Mouse (Mus musculus) midbrain, embryonic 11.5 days (tissue): ENCODE results near the gene Arrb2. TPM values are rescaled to one million over a fixed set of nuclear protein-coding genes. Genes with fewer than 3 reads are reported as not detected.
"Not testable (repeated sequence)": the region's sequence is repeated elsewhere in the genome, so short reads cannot be mapped to it uniquely, and the experiment has no call there.

Experiments
- ATAC-seq: fragments of 200-750 bp; cut with Nextera tagmentation; 2 replicates; pipeline ENCODE4 v1.8.0; 2017; ENCODE audit warnings: moderate TSS enrichment, moderate library complexity; ENCODE audit not compliant: low FRiP score
- DNase-seq: peaks from one replicate; pipeline ENCODE4 v3.0.0; 2015; ENCODE audit warnings: low spot score; ENCODE audit errors: missing footprints
- H3K27ac ChIP-seq: fragments of 300-500 bp; sonication (generic); 2 replicates; pipeline ENCODE4 v1.5.1; 2014; ENCODE audit warnings: low read depth, low read length
- H3K27me3 ChIP-seq: fragments of 300-500 bp; sonication (generic); 2 replicates; pipeline ENCODE4 v1.6.1; 2014; ENCODE audit warnings: mild to moderate bottlenecking, low read length, moderate library complexity, mixed read lengths; ENCODE audit not compliant: control insufficient read depth, insufficient read depth
- H3K36me3 ChIP-seq: fragments of 300-500 bp; sonication (generic); 2 replicates; pipeline ENCODE4 v1.6.1; 2014; ENCODE audit warnings: mild to moderate bottlenecking, low read length, moderate library complexity, mixed read lengths; ENCODE audit not compliant: control insufficient read depth, insufficient read depth
- H3K4me1 ChIP-seq: fragments of 300-500 bp; sonication (generic); 2 replicates; pipeline ENCODE4 v1.6.1; 2014; ENCODE audit warnings: low read length; ENCODE audit not compliant: control insufficient read depth, insufficient read depth
- H3K4me2 ChIP-seq: fragments of 300-500 bp; sonication (generic); 2 replicates; pipeline ENCODE4 v1.6.1; 2014; ENCODE audit warnings: mild to moderate bottlenecking, moderate library complexity
- H3K4me3 ChIP-seq: fragments of 300-500 bp; sonication (generic); 2 replicates; pipeline ENCODE4 v1.5.1; 2014; ENCODE audit warnings: low read depth, low read length
- H3K9ac ChIP-seq: fragments of 300-500 bp; sonication (generic); 2 replicates; pipeline ENCODE4 v1.6.1; 2014; ENCODE audit warnings: low read length
- H3K9me3 ChIP-seq: fragments of 300-500 bp; sonication (generic); 2 replicates; pipeline ENCODE4 v1.6.1; 2016; ENCODE audit warnings: low read length; ENCODE audit not compliant: control insufficient read depth
- WGBS: fragments of 180-500 bp; shearing (Covaris S2); extraction: QIAGEN DNeasy Blood & Tissue Kit; methylation state at CpG from one replicate; pipeline ENCODE4 v1.1.7; 2014; 5-methylcytosine and 5-hydroxymethylcytosine counted together
- microRNA-seq: library from miRNA; unstranded; fragments of <30 nt; microRNA quantifications from one replicate; pipeline ENCODE4, GENCODE M21; 2017
- polyA plus RNA-seq: library from polyadenylated mRNA; unstranded; fragments of >200 nt; fragmentation: Nextera tagmentation; extraction: Ambion mirVana; gene quantifications from 2 replicates; pipeline ENCODE4 v1.2.1, GENCODE M21; 2014

The Arrb2 gene
- polyA plus RNA-seq, 1 experiment from 2014 or later: 31.3 TPM

DNA sequence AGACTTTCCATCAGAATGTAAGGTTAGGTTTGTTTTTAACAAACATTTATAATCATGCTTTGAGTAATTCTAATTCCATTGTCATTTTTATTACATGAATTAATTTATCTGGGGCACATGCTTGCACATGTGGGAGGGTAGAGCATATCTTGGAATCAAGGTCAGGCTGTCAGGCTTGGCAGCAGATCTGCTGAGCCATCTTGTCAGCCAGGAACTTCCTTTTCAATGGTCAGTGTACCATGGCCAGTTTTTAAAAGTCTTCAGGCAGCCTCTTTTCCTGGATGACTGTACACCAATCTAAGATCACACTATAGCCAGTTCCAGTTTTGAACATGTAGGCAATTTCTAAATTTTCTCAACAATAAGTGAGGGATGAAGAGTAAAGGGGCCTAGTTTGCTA is 40.3 kb downstream of the Arrb2 start:
- Histone ChIP-seq H3K9ac (no peak overlapping the region), H3K9me3 (no peaks in the 10 kb centered on the region), H3K4me1 (no peaks in the 10 kb centered on the region), H3K4me2 (no peak overlapping the region), H3K36me3 (no peaks in the 10 kb centered on the region), H3K27ac (no peak overlapping the region), H3K27me3 (no peaks in the 10 kb centered on the region), H3K4me3 (no peak overlapping the region)
- ATAC-seq (no peak), DNase-seq (no peak)

DNA sequence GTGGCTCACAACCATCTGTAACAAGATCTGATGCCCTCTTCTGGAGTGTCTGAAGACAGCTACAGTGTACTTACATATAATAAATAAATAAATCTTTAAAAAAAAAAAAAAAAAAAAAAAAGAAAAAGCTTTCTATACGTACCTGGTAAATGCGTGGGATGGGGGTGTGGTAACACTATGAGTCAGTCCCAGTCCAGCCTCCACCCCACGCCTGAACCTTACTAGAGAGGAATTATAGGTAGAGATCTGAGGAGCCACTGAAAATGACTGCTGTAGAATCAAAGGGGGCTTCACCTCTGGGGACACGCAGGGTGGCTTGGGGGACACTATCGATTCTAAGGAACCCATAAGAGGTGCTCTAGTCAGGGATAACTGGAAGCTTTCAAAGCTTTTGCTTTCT is 40.9 kb downstream of the Arrb2 start:
- not testable (repeated sequence) for H3K4me2 ChIP-seq, DNase-seq, H3K4me3 ChIP-seq, H3K9ac ChIP-seq, H3K27ac ChIP-seq, ATAC-seq, H3K9me3 ChIP-seq, H3K27me3 ChIP-seq, H3K36me3 ChIP-seq, H3K4me1 ChIP-seq
- WGBS: 84% methylated on average over 5 of the region's 5 CpGs

DNA sequence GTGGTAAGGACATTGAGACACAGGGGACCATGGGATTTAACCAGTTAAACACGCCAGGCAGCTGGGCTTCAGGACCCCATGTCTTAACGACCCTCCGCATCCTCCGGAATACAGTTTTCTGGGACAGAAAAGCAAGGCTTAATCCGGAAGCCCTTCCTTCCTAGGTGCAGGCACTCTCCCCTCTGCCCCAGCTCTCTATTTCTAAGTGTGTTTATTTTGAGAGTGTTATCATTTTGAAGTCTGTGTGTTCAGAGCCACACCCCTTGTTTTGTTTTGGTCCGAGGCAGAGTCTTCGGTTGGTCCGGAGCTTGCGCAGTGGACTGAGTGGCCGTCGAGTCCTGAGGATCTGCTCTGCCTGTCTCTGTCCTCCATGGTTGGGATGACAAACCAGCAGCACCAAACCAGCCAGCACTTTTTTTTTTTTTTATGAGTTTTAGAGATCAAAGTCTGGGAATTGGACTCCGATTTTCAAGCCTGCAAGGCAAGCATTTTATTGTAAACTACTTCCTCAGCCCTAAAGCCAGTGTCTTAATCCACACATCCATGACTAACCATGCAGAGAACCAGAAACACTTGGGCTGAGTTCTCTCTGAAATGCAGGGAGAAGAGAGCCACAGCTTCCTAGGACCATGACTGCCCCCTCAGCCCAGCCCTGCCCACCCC is 42.6 kb downstream of the Arrb2 start:
- H3K4me1 ChIP-seq: no peaks in the 10 kb centered on the region
- no peaks in the 10 kb centered on the region for H3K9me3 ChIP-seq
- no peak overlapping the region for H3K9ac ChIP-seq
- H3K27ac ChIP-seq: no peak overlapping the region
- H3K4me3 ChIP-seq: no peak overlapping the region
- H3K36me3 ChIP-seq: no peaks in the 10 kb centered on the region
- DNase-seq (no peak), ATAC-seq (no peak)
- H3K27me3 ChIP-seq: no peaks in the 10 kb centered on the region
- H3K4me2 ChIP-seq: no peak overlapping the region
- WGBS: 71% methylated on average over 12 of the region's 12 CpGs

DNA sequence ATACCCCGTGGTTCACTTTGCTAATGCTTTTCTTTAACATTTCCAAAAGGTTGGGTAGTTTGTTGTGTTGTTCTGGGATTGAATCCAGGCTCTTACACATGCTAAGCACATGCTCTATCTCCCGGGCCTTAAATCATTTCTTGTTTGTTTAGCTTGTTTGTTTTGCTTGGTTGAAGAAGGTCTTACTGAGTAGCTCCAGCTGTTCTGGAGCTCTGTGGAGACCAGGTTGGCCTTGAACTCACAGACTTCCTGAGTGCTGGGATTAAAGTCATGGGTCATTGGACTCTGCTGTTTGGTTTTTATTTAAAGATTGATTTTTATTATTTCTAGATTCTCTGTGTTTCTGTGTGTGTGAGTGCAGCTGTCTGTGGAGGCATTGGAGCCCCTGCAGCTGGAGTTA is 53.1 kb downstream of the Arrb2 start:
- ATAC-seq (no peak), DNase-seq (no peak)
- Histone ChIP-seq H3K36me3 (no peaks in the 10 kb centered on the region), H3K4me3 (no peak overlapping the region), H3K27me3 (no peaks in the 10 kb centered on the region), H3K4me2 (no peak overlapping the region), H3K27ac (no peak overlapping the region), H3K4me1 (no peaks in the 10 kb centered on the region), H3K9ac (no peak overlapping the region), H3K9me3 (no peaks in the 10 kb centered on the region)
- WGBS: 63% methylated on average over 2 of the region's 2 CpGs

DNA sequence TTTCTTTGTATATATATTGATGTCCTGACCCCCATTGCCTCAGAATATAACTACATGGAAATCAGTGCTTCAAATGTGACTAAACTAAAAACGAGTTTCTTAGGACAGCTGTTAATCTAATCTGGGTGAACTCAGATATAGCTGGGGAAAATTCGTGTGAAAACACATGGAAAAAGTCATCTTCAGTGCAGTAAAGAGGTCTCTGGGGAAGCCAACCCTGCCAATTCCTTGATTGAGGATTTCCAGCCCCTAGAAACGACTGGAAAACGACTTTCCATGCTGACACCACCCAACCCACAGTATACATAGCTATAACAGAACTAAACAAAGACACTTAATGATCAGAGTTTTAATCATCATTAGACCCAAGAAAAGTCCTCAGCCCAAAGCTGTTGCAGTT is 55.4 kb downstream of the Arrb2 start:
- Histone ChIP-seq H3K4me3 (no peak overlapping the region), H3K27ac (no peak overlapping the region), H3K9me3 (no peaks in the 10 kb centered on the region), H3K9ac (no peak overlapping the region), H3K36me3 (no peaks in the 10 kb centered on the region), H3K4me1 (no peaks in the 10 kb centered on the region), H3K4me2 (no peak overlapping the region), H3K27me3 (no peaks in the 10 kb centered on the region)
- no peak for DNase-seq
- no peak for ATAC-seq
- 60% methylated on average over 4 of the region's 4 CpGs for WGBS

DNA sequence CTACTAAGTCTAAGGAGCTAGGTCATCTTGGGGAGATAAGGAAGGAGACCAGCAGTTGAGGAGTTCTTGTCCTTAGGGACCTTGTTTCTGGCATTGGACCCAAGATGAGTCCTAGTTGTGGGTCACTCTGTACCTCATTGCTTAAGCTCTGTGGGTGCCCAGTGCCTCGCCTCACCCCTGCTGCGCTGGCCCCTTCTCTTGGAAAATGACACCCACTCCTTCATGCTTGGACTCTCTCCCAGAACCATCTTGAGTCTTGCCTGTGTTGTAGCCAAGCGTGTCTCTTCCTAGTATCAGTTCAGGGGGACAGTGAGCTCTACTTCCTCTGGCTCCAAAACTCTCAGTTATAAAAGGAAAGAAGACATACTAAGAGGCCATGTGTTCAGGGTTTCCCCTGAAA is 56.7 kb downstream of the Arrb2 start:
- Histone ChIP-seq H3K36me3 (no peaks in the 10 kb centered on the region), H3K4me1 (no peaks in the 10 kb centered on the region), H3K27me3 (no peaks in the 10 kb centered on the region), H3K27ac (no peak overlapping the region), H3K4me2 (no peak overlapping the region), H3K9ac (no peak overlapping the region), H3K9me3 (no peaks in the 10 kb centered on the region), H3K4me3 (no peak overlapping the region)
- DNase-seq: no peak
- WGBS: 87% methylated on average over 3 of the region's 3 CpGs
- no peak for ATAC-seq

DNA sequence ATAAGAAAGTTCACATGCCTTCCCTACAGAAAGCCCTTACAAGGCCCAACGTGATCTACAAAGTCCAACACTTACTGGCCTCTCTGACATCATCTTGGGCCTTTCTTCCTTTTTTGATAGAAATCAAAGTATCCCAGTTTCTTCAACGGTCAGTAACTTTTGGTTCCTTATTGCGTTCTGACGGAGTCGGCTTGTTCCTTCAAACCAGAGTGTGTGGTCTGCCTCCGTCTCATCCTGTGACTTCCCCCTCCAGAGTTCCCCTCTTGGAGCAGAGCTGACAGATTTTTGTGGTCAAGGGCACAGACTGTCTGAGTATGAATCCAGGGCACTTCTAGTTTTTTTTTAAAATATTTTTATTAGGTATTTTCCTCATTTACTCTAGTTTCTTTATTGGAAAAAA is 57.2 kb downstream of the Arrb2 start:
- H3K4me1 ChIP-seq: no peaks in the 10 kb centered on the region
- H3K27ac ChIP-seq: no peak overlapping the region
- H3K4me3 ChIP-seq: no peak overlapping the region
- no peak for ATAC-seq
- no peak overlapping the region for H3K9ac ChIP-seq
- no peaks in the 10 kb centered on the region for H3K36me3 ChIP-seq
- H3K4me2 ChIP-seq: no peak overlapping the region
- no peaks in the 10 kb centered on the region for H3K27me3 ChIP-seq
- 88% methylated on average over 6 of the region's 6 CpGs for WGBS
- H3K9me3 ChIP-seq: no peaks in the 10 kb centered on the region
- DNase-seq: no peak

Small RNA genes lying within 50 kb of the gene (microRNA-seq; reads per million reads assigned to microRNA genes)
- gene Mir7115: 2.1 reads per million, percentile 4 among the genes with 10 or more reads in this experiment

Other genes with a start within 250 kb of the Arrb2 start
- gene Slc16a11, start 219.9 kb upstream of the Arrb2 start, polyA plus RNA-seq: 0.19 and 0.30 TPM in 2 replicates
- gene Slc16a13, start 211.6 kb upstream of the Arrb2 start, polyA plus RNA-seq: 14.9 and 15.8 TPM in 2 replicates
- 4.9 and 5.4 TPM in 2 replicates for gene Bcl6b, start 202.8 kb upstream of the Arrb2 start, polyA plus RNA-seq
- gene 0610010K14Rik, start 194.7 kb upstream of the Arrb2 start, polyA plus RNA-seq: 226 and 232 TPM in 2 replicates
- 9.7 and 12.1 TPM in 2 replicates for gene Gm21988, start 192.8 kb upstream of the Arrb2 start, polyA plus RNA-seq
- gene Rnasek, start 192.8 kb upstream of the Arrb2 start, polyA plus RNA-seq: 126 and 127 TPM in 2 replicates
- 3.2 and 3.4 TPM in 2 replicates for gene Alox12, start 177.3 kb upstream of the Arrb2 start, polyA plus RNA-seq
- gene Alox12e, start 110.0 kb upstream of the Arrb2 start, polyA plus RNA-seq: 0.21 TPM in 1 of 2 replicates, not detected in the other
- gene Alox15, start 80.6 kb upstream of the Arrb2 start, polyA plus RNA-seq: 0.12 and 0.14 TPM in 2 replicates
- 32.5 and 33.7 TPM in 2 replicates for gene Pelp1, start 22.6 kb upstream of the Arrb2 start, polyA plus RNA-seq
- 37.7 and 42.1 TPM in 2 replicates for gene Med11, start 19.3 kb downstream of the Arrb2 start, polyA plus RNA-seq
- 0.18 and 0.26 TPM in 2 replicates for gene Zmynd15, start 26.8 kb downstream of the Arrb2 start, polyA plus RNA-seq
- gene Cxcl16, start 27.3 kb downstream of the Arrb2 start, polyA plus RNA-seq: 0.50 and 0.82 TPM in 2 replicates
- gene Tm4sf5, start 72.6 kb downstream of the Arrb2 start, polyA plus RNA-seq: not detected in 2 replicates
- 0.42 TPM in 1 of 2 replicates, not detected in the other for gene Vmo1, start 82.0 kb downstream of the Arrb2 start, polyA plus RNA-seq
- gene Gltpd2, start 86.6 kb downstream of the Arrb2 start, polyA plus RNA-seq: 0.18 and 0.22 TPM in 2 replicates
- 826 and 909 TPM in 2 replicates for gene Psmb6, start 92.7 kb downstream of the Arrb2 start, polyA plus RNA-seq
- not detected in 2 replicates for gene Gm40193, start 100.3 kb downstream of the Arrb2 start, polyA plus RNA-seq
- 3.5 and 4.0 TPM in 2 replicates for gene Pld2, start 107.4 kb downstream of the Arrb2 start, polyA plus RNA-seq
- 12.3 and 12.9 TPM in 2 replicates for gene Mink1, start 130.2 kb downstream of the Arrb2 start, polyA plus RNA-seq
- gene 4930544D05Rik, start 183.2 kb downstream of the Arrb2 start, polyA plus RNA-seq: not detected in 2 replicates
- not detected in 2 replicates for gene Chrne, start 186.6 kb downstream of the Arrb2 start, polyA plus RNA-seq
- gene Gp1ba, start 206.5 kb downstream of the Arrb2 start, polyA plus RNA-seq: 0.61 and 0.81 TPM in 2 replicates
- 87.0 and 87.9 TPM in 2 replicates for gene Rnf167, start 214.6 kb downstream of the Arrb2 start, polyA plus RNA-seq
- 134 and 142 TPM in 2 replicates for gene Slc25a11, start 214.8 kb downstream of the Arrb2 start, polyA plus RNA-seq
- 1,303 and 1,326 TPM in 2 replicates for gene Pfn1, start 222.0 kb downstream of the Arrb2 start, polyA plus RNA-seq
- gene Eno3, start 224.6 kb downstream of the Arrb2 start, polyA plus RNA-seq: 13.8 and 14.3 TPM in 2 replicates
- gene Spag7, start 236.8 kb downstream of the Arrb2 start, polyA plus RNA-seq: 138 and 139 TPM in 2 replicates